Mouse (Mus musculus): ENCODE results near the gene Slx4.

DNA sequence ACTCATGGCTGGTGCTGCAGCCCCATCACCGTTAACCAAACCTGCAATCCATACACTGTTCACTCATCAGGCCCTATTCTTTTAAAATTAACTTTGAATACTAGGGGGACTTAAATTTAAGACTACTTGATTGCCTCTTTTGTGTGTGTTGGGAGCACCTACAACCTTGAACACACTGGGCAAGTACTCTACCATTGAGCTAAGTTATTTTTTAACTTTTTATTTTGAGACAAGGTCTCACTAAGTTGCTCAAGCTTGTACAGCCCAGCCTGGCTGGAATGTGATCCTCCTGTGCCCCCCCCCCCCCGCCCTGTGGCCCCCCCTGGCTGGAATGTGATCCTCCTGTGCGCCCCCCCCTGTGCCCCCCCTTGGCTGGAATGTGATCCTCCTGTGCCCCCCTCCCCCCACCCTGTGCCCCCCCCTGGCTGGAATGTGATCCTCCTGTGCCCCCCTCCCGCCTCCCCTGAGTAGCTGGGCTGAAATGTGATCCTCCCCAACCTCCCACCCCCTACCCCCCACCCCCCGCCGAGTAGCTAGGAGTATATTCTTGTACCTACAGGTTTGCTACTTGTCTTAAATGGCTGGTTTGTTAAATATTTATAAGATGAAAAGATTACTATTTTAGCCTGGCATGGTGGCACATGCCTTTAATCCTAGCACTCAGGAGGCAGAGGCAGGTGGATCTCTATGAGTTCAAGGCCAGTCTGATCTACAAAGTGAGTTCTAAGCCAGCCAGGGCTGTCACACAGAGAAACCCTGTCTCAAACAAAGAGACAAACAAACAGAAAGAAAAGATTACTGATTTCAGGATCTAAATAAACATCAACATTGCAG is 28.1 kb upstream of the Slx4 start:
- TF ChIP-seq MAX (IDR thresholded peaks at IDR 0.05): no peak
- no peak for TF ChIP-seq CTCF (IDR thresholded peaks at IDR 0.05; ENCODE audit: control insufficient read depth, insufficient read depth, insufficient read length)
- no peak for TF ChIP-seq USF1 (IDR thresholded peaks at IDR 0.05; ENCODE audit: low read depth)

Data from C2C12 (cell line).